In genomic region chr10:7594797-7595196, GRCm38 (mm10) we compare ENCODE assay signal across 17 mouse cellular contexts.
"Had no signal": no experiment of that assay in that cellular context is flagged by ENCODE, and none has a peak within 500 bp of the region (broad histone marks: within the 10 kb centered on the region; RNA-seq: fewer than 3 reads in every experiment).

No protein-coding gene starts in this region.

- H3K4me2 ChIP-seq: lung, embryonic 15.5 days; midbrain, embryonic 11.5 days; midbrain, embryonic 13.5 days; midbrain, embryonic 15.5 days; neural tube, embryonic 12.5 days; stomach, embryonic 15.5 days had no signal

- H3K4me3 ChIP-seq: lung, embryonic 15.5 days; megakaryocyte, embryonic 14.5 days; midbrain, embryonic 13.5 days; midbrain, embryonic 15.5 days; neural tube, embryonic 12.5 days; stomach, embryonic 15.5 days had no signal

- H3K9me3 ChIP-seq: lung, embryonic 15.5 days; midbrain, embryonic 13.5 days; midbrain, embryonic 15.5 days; neural tube, embryonic 12.5 days; stomach, embryonic 15.5 days had no signal

- ATAC-seq: lung, postnatal 0 days; midbrain, embryonic 13.5 days; midbrain, embryonic 15.5 days had no signal

- H3K9ac ChIP-seq: lung, embryonic 15.5 days; midbrain, embryonic 13.5 days; midbrain, embryonic 15.5 days; neural tube, embryonic 12.5 days; stomach, embryonic 15.5 days had no signal

- H3K36me3 ChIP-seq: lung, embryonic 15.5 days; midbrain, embryonic 13.5 days; midbrain, embryonic 15.5 days; neural tube, embryonic 12.5 days; stomach, embryonic 15.5 days had no signal

- H3K27me3 ChIP-seq: midbrain, embryonic 15.5 days had no signal

- H3K27ac ChIP-seq: lung, embryonic 15.5 days; macrophage; midbrain, embryonic 13.5 days; midbrain, embryonic 15.5 days; neural tube, embryonic 12.5 days; stomach, embryonic 15.5 days; stomach, postnatal 0 days had no signal

- DNase-seq: lung, adult 2 months; lung, postnatal 14 days; lung, postnatal 36 days; right cerebral cortex, postnatal 14 days; thymus, adult 2 months; thymus, postnatal 25 days; thymus, postnatal 4 days had no signal
